Mouse (Mus musculus): Measurements from ENCODE around the gene Arhgef28.

Gene Arhgef28

DNA sequence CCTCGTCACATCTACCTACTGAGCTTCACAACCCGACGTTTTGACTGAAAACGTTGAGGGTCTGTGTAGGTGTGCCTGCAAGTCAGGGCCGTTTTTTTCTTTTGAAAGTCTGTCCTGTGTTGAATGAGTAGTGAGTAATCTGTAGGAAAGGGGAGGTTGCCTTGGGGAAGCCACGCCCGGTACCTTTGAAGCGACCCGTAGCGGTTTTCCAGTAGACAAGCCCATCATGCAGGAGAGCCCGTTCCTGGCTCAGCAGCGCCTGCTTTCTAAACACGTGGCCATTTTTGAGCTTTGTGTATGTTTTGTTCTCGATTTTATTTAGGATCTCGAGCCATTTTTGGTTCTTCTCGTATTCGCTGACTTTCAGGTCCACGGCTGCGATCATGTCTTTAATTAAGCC lies 252.7 kb downstream of the Arhgef28 start:
- no peak for DNase-seq

DNA sequence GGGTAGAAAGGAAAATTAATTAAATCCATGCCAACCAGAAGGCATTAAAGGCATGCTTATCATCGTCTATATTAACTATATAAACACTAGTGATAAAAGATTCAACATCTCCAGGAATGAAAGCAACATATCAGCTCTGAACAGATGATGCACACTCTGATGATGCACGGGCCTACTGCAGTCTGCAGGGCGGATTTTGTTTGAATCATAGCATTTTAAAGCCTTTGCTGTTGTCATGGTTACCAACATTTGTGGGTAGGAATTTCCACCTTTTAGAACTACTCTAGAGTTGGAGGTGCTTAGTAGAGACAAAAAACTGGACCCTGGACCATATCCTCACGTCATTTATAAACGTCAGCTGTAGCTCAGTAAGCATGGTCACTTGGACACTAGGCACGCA lies 257.4 kb downstream of the Arhgef28 start:
- no peak for DNase-seq

DNA sequence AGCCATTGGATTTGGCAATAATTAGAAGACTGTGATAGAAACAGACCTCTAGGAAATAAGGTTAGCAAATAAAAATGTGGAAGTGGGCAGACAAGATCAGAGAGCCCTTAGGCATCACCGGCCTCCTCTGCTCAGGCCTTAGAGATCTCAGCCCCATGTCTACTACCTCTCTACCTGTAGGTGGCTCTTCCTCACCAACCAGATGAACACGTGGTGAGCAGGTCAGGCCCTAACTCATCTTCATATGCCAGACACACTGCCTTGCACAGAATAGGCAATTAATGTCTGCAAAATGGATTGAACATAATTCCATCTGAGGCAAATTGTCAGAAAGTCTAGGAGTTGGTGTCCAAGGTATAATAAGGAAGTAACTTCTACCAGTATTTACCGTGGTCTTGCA lies 258.6 kb downstream of the Arhgef28 start:
- no peak for DNase-seq

DNA sequence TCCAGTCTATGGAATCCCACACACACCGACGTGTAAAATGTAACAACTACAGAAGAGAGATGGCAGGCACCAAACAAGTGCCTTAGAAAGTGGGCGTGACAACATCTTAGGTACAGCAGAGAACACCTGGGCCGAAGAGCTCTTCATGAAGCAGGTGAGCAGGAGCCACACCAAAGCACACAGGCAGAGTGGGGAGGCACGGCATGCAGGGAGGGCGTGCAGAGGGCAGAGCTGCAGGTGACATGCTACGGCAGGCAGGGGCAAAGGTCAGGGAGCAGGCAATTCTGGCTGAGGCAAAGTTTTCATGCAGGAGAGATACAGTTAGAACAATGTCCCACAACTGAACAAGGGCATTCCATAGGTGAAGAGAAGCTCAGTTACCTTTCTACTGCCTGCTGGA lies 259.8 kb downstream of the Arhgef28 start:
- DNase-seq = no peak

DNA sequence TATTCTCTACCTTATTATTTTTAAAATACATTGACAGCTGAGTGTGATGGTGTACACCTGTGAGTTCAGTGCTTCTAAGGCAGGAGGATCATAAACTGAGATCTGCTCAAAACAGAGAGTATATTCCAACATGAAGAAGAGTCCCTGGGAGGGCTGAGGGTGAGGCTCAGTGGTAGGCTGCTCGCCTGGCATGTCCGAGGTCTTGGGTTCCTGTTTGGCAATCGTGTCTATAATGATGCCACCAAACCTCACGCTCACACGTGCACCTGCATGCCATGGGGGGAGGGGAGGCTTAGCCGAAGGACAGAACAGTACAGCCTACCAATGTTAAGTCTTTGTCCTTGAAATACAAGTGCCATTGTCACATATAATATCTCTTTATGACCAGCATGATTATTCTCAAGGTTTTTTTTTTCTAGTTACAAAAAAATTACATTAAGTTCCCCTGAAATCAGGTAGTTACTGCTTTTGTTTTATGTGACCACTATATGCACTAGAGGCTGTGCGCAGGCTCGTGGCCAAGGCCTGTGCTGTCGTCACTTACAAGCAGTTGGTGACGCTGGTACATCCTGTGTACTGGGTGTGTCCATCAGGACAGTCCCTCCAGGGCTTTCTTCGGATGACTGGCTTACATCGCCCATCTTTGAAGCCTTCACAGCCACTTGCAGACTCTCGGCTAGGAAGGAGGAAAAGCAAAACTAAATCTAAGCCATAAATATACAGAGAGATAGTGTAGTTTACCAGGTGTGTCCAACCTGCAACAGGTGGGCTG lies 264.1 kb downstream of the Arhgef28 start:
- DNase-seq = no peak

DNA sequence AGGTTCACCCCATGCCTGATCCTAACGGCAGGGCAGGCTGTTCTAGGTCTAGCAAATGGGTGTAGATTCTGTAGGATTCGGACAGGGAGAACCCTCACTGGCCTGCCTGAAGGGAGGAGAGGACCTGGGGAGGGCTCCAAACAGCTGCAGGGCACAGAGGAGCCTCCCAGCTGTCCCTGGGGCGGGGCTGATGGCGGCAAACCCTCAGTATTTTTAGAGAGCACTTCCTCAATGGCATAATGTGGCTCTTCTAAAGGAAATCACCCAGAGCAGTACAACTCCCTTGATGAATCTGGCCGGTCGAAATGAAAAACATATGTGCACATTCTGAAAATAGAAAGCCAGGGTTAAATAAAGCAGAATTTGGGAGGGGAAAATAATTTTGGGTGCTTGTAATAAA lies 265.1 kb downstream of the Arhgef28 start:
- no peak for DNase-seq

DNA sequence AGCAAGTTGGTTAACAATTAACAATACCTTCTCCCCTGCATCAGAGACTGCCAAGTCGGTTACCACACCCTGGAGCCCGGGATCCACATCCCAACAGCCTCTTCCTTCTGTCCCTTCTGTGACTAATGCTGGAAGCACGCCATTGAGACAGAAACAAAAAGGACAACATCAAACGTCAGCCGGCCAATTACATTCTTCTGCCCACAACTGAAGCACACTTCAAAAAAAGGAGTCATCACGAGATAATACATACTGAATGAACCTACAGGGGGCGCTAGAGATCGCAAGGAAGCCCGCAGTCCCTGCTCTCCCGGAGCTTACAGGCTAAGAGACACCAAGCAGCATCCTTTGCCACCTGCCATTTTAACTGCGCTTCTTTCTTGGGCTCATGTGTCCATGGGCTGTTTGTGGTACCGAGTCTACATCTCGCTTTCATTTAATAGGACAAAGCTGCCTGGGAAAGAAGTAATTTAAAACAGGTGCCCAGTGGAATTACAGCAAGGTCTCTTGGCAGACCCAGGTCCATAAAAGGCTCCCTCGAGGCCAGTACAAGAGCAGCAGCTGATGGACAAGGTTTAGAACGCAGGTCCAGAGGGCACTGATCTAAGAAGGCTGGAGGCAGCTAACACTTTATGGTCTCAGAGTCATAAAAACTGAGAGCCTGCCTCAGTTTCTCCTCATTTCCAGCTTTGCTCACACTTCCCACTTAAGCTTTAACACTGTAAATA lies 266.6 kb downstream of the Arhgef28 start:
- DNase-seq = peak; percentile 69

DNA sequence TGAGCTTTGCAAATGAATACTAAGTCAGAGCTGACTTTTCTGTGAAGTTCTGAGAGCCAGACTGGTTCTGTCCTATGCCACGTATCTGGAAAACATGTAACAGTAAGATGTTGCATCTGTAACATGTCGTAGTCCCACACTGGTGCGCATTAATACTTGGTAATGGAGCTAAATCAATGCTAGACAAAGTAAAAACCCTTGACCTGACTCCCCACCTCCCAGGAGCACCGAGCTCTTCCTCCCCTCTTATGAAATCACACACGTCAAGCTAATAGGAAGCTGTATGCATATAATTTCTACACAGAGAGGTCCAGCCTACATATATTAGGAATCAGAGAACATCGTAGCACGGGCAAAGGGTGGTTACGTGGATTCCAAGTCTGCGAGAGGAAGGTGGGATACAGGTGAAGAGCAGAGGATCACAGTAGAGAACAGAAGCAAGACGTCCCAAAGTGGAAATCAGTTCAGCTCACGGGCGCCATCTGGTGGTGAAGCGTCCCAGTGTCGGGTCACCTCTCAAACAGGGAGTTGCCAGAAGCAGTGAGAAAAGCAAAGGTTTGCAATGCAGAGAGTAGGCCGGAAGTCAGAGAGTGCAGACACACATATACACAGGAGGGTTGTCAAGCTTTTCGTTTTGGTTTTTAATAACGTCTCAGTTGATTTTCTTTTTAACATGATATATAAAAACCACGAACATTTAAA lies 267.5 kb downstream of the Arhgef28 start:
- DNase-seq = peak; percentile 92

DNA sequence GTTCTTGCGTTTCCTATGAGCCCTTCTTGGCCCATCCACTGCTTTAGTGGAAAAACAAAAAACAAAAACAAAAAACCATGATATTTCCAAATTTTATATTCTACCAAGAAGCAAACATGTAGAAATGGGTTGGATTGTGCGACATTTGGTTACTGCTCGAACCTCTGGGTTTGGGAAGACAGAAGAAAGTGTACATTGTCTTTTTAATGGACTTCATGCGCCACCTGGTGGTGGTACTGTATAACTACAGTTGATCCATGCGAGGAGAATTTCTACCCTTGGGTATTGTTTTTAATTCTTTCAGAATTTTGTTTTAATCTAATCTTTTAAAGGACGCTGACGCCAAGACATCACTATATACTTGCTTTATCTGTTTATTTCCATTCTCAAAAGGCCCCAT lies 268.3 kb downstream of the Arhgef28 start:
- DNase-seq = peak; percentile 76

DNA sequence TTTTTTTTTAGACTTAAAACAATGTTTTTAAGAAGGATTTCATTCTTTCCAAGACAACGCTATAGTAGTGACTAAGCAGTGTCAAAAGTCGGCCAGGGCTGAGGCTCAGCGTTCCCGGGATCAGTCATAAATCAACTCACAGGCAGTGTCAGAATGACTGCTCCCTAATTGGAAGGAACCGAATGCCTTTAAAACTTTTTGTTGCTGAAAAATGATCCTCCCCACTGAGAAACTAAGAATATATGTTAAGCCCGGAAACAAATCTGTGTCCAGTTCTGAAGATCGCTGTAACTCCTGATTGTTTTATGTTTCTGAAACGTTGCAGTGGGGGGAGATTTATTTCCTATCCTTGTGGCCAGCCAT lies 278.1 kb downstream of the Arhgef28 start:
- DNase-seq = no peak

DNA sequence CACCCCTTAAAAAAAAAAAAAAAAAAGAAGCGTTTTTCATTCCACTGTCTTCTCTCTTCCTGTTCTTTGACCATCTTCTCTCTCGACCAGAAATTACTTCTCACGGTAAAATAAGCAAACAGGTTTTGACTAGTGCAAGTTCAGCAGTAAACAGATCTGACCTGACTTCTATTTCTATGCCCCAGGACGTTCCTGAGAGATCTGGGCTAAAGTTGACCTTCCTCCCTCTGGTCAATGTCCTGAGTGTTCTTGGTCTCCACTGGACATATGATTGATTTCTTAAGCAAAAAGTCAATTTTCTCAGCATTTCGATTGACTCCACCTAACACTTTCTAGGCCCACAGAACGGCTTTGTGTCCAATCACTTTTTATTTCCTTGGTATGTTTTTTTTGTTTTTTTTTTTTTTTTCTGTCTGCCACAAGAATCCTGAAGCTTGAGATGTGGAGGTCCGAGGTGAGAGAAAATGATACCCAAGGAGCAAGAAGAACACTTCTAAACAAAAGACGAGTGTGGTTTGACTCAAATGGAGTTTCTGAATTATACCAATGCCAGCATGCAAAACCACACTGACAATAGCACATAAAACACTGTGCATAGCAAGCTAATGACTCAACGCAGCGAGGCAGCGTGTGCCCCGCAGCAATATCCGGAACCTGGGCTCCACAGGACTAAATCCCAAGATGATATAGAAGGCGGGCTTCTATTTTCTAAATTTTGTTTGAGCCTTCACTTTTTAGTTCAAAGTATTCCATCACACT lies 278.7 kb downstream of the Arhgef28 start:
- DNase-seq = no peak

DNA sequence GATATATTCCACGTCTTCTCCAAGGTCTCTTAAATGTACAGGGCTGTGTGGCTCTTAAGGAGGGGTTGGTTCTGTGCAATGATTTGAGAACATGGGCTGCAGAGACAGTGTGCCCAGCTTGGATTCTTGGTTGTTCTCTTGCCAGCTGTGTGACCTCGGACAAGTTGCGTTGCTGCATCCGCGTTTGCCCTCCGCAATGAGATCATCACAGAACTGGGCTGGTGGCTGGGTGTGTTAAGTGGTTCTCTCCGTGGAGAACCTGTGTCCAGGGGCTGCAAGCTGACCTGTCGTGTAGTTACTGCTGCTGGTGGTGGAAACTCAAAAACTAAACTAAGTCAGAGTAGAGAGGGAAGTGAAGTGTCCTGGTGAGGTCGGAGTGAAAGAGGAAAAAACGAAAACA lies 279.9 kb downstream of the Arhgef28 start:
- DNase-seq = no peak

DNA sequence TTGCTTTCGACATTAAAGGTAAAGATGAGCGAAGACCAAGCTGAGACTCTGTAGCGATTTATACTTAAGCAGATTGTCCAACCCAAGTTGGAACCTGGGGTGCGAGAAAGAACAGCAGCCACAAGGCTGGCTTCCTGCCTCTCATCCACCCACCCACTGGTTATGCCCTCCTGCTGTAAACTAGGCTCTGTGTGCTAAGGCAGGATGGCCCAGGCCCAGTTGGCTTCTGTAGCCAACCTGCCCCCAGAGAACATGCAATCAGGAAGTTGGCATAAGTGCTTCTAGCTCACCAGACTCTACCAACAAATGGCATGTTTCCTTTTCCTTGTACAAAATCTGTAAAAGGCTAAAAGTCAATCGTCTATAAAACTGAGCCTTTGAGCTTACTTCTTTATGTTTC lies 283.2 kb downstream of the Arhgef28 start:
- no peak for DNase-seq

DNA sequence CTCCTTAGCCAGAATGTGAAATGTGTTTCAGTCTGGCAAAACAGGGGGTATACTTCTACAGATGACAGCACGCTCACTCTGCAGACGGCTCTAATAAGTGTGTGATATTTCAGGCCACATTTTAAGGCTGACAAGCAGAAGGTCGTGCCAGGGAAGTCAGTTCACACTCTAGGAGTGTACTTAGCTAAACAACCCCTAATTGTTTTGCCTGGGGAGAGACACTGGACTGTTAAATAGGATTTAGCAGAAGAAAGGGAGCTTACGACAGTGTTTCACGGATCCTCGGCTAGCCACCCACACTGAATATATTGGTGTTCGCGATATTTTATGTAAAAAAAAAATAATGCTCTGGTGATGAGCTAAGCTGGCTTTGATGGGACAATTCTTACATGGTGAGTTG lies 286.6 kb downstream of the Arhgef28 start:
- no peak for DNase-seq

DNA sequence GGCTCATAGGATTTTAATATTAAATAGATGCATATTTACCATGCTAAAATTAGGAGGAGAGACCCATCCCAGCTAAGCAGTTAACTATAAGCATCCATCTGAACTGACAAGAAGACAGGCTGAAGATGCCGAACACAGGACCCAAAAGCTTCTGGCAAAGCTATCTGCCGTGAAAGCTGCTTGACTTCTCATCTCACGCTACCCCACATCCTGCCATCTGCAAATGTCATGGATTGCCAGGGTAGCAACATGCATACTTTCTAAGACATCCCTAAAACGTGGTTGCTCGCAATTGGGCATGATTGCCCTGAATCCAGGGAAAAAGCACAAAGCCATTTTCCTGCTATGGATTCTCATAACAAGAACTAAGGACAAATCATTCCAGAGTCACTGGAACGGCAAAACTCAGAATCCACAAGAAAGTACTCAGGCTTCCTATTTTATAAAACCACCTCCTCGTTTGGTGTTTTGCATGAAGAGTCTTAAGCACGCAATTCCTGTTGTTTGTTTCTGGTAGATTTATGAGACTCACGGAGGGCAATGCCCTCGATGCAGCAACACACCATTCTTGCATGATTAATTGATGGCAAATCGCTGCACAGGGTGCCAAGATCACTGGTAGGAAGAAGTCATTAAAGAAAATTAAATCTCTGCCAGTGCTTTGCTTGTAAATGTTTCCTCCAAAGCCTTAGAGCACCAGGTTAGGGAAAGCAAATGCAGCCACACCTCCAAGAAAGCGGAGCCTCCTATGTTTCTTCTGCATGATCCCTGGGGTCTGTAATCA lies 287.9 kb downstream of the Arhgef28 start:
- no peak for DNase-seq

DNA sequence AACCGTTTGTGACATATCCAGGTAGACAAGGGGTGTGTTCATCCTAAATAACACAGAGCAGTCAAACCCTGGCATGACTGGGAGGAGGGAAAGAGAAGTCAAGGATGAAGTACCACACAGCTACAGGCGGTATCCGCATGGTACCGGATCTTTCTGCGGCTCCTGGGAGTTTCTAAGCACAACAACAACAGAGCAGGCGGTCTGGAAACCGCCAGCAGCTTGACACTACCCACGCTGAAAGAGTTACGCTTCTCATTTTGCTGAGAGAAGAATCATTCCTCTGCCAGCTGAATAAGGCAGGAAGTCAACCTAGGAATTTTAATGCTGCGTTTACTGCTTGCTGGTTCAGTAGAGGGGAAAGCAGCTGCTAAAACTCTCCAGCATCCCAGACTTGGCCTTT lies 295.2 kb downstream of the Arhgef28 start:
- DNase-seq = peak; percentile 12

DNA sequence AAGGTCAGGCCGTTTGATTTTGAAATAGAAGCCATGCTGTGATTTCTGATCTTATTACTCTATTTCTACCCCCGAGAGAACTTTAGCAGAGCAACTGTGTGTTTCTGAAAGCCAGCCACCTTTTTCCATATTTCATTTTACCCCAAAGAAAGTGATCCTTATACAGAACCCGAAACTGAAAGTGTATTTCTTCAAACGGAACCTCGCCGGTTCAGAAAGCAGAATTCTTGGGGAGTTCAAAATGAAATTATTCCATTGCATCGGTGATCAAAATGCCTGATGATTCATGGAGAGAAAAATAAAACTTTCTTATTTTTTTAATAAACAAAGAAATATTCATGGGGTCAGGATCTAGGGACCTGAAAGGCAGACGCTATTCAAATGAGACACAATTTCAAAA lies 303.4 kb downstream of the Arhgef28 start:
- DNase-seq = no peak

DNA sequence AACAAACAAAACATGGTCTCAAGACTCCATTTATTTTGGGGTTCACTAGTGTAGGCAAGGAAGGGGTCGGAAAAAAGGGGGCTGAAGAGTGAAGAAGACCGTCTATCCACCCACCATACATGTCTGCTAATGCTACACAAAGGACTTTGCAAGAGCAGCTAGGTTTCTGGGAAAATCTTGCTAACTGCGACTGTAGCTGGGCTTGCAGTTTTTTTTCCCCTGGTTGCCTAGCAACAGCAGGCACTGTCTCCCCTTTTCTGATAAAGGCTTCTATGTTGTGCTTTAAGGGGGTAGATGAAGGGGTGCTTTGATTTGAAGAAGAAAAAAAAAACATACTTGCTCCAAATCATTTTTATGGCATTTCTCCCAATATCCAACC lies 305.9 kb downstream of the Arhgef28 start:
- no peak for DNase-seq

DNA sequence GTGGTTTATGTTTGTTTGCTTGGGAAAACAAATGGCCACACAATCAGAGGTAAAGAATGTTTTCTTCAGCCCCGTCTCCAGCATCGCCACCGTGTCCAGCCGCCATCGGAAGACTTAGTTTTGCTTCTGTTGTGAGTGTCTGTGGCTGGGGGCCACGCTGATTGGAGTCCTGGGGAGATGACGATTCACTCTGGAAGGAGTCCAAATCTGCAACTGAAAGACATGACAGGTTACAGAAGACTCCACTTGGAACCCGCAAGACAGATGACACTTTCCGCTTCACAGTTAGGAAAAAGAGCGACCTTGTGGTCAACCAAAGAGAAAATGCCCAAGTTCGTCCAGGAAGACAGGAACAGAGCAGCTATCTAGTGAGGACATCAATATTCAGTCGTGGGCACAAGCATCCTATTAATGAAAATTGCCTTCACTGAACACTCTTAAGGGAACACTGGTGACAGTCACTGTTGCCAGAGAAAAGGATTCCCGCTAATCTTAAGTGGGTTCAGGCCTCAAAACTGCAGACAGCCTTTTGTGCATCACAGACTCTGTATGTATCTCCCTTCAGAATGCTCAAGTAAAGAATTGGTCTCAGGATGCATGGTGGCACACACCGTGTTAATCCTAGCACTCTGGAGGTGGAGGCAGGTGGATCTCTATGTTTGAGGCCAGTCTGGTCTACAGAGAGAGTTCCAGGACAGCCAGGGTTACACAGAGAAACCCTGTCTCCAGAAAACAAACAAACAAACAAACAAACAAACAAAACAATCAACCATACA lies 306.4 kb downstream of the Arhgef28 start:
- DNase-seq = no peak

DNA sequence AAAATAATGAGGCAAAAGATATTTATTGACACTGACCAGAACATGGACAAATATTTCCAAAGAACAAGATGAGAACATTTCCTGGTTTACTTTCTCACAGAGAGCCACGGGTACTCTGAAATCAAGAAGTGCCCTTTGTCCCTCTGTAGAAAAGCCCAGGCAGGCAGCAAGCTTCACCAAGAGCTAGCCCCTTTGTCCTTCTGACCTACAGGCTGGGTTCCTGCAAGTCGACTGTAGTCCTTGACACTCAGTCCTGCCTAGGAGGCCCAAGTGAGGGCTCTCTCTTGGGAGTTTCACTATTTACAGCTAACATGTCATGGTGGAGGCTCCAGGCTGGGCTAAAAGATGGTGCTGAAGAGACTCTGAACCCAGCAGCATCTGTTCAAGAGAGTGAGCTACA lies 307.6 kb downstream of the Arhgef28 start:
- DNase-seq = no peak

DNA sequence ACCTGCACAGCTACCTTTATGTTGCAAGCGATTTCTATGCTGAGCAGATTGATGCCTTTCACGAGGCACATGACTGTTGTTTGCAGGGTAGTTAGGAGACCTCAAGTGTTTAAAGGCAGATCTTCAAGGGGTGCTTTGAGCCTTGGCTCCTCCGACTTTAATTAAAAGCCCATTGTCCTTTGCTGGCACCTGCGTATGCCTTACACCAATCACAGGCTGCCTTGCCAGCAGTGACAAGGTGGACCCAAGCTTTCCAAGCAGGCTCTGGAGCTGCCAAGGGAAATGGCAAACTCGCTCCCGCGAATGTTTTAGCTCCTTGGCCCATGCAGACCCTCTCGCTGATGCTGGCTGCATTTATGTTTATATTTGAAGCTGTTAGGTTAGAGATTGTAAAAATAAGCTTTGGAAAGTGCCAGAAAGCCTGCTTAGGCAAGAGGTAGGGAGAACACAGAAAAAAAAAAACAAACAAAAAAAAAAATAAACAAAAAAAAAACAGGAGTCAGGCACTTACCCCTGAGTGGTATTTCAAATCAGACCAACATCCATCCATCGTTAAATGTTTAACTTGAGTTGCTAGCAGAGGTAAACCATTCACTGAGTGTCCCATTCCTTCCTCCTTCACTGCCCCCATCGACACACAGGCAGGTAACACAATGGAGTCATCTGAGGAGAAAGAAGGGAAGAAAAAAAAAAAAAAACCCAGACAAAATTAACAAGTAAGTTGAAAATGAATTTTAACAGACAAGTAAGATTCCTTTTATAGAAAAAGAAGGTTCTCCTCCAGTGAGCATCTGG lies 313.0 kb downstream of the Arhgef28 start:
- DNase-seq = peak; percentile 18
